Mouse (Mus musculus) brain, embryonic 18.5 days (tissue): ENCODE results near the gene Rplp2.
"Not testable (repeated sequence)": the region's sequence is repeated elsewhere in the genome, so short reads cannot be mapped to it uniquely, and the experiment has no call there.

ENCODE experiments used
- DNase-seq: peaks from one replicate; pipeline ENCODE4 v3.0.0-alpha.2; 2012; ENCODE audit warnings: low read depth, low spot score

Rplp2 gene

DNA sequence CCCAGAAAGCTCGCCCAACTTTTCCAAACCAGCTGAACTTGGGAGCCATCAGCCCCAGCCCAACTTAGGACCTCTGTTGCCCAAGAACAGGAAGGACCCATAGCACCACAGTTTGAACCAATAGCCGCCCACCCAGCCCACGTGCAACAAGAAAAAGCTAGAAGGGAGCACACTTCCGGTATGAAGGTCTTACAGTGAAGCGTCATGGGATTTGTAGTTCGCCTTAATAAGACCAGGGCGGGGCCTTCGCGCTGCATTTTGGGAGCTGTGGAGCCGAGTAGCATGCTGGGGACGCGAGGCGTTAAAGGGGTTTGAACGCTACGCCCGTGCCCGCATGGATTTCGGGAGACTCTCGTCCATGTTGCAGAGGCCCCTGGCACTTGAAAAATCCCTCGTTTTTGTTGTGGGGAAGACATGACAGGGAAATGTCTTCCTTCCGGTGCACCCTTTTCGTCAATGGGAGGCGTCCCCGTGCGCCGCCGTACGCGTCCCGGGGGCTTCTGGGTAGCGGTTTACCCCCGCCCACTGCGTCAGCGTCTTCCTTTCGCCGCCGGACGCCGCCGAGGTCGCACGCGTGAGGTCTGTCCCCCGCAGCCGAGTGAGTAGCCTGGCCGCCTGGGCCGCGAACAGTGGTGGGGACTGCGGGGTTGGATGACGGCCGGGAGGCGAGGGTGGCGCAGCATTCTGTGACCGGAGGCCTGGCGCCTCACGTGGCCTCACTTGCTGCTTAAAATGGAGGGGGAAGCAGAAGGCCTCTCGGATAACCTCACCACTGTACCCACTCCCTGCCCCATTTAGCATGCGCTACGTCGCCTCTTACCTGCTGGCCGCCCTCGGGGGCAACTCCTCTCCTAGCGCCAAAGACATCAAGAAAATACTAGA lies at the start of gene Rplp2:
Rplp2 (plus strand) TSS at position 261 of the 882 bp plus-strand sequence.
- peak; percentile 93 for DNase-seq

DNA sequence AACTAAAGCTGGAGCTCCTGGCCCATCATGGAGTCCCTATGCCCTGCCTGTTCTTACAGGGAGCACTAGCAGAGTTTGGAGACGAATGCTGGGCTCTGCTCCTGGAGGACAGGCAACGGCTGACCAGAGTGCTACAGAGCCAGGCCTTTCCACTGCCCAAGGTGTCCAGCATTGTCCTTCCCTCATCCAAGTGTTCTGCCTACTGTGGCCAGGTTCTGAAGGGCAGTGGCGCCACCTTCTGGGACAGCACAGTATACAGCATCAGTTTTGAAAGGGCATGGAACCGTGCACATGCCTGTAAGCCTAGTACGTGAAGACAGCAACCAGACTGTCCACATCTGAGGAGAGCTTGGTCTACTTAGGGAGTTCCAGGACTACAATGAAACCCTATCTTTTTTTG lies 43.9 kb upstream of the Rplp2 start:
- DNase-seq = no peak

DNA sequence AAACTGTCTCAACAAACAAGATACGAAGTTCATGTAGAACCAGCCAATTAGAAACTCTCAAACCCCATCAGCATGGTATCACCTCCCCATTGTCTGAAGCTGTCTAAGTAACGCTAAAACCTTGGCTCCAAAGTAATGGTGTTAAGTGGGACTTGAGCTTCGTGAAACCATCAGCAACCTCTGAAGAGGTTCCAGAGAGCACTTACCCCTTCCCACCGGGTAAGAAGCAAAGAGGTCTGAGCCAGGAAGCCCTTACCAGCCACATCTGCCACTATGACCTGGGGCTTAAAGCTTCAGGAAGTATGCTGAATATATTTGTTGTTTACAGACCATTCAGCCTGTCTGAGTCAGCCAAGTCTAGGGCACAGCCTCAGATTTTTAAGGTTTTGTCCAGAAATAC lies 41.7 kb upstream of the Rplp2 start:
- DNase-seq = no peak

DNA sequence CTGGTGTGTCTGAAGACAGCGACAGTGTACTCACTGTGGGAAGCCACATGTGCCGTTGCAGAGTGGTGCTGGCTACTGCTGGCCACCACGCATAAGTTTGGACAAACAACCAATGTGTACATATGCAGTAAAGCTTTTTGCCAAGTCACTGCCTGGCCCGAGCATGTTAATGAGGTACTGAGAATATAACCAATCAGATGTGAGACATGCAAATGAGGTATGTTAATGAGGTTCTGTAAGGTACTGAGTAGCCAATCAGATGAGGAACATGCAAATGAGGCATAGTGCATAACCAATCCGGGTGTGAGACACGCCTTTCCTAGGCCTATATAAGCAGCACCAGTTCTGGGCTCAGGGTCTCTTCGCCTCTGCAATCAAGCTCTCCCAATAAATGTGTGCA lies 39.5 kb upstream of the Rplp2 start:
- DNase-seq = not testable (repeated sequence)

DNA sequence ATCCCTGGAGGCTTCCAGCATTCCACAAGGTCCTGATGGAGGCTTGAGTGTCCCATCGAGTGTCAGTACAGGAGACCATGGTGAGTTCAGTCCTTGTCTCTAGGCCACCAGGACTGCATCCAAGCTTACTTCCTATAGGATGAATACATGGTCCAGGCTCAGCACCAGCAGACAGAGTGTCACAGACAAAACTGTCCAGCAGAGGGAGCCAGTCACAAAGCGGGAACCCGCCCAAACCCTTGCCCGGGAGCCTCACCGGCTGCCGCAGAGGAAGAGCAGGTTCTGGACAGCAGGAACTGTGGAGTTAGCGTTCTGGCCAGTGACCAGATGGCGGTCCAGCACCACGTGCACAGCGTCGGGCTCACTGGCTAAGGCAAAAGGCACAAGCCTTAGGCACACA lies 38.3 kb upstream of the Rplp2 start:
- no peak for DNase-seq

DNA sequence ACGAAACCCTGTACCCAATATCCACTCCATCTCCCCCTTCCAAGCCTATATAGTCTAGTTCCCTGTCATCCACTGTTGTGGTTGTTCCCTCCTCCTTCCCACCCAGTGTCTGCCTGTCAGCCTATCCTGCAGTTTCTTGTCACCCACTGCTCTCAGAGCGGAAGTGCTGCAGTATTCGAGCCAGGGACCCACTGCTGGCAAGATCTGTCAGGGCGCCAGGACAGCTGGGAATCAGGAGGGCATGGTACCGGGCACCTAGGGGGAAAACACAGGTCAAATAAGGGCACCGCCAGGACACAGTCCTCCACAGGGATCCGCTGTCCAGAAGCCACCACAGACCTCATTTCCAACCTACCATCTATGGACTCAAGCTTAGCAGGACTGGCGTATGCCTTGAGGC lies 36.5 kb upstream of the Rplp2 start:
- DNase-seq = no peak

DNA sequence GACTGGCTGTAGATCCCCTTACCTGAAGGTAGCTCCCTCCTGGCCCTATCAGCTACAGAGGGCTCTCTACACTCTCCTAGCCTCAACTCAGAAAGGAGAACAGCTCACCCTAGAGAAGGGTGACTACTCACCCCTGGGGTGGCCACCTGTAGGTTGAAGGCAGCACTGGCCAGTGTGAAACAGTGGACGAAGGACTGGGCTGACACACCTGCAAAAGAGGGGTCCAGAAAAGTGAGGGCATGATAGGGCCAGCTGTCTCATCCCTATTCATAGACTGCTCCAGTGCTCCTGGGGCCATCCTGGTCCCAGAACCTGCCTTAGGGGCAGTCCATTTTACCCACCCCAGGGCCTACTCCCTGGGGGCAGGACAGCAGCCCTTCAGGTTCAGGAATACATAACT lies 35.5 kb upstream of the Rplp2 start:
- no peak for DNase-seq

DNA sequence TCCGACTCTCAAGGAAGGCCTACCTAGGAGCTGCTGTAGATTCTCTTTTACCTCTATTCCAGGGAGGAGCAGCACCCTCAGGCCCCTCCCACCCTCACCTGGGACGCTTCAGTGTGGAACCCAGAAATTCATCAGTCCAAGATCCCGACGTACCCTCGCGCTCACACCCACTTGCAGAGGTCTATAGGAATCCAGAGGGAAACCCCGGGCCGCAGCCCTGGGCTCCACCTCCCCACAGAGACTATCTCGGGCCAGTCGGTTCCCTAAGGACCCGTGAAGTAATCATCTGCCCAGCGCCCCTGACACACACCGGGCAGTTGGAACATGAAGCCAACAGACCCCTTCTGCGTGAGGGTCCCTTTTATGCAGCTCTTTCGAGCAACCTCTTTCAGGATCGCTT lies 33.8 kb upstream of the Rplp2 start:
- no peak for DNase-seq

DNA sequence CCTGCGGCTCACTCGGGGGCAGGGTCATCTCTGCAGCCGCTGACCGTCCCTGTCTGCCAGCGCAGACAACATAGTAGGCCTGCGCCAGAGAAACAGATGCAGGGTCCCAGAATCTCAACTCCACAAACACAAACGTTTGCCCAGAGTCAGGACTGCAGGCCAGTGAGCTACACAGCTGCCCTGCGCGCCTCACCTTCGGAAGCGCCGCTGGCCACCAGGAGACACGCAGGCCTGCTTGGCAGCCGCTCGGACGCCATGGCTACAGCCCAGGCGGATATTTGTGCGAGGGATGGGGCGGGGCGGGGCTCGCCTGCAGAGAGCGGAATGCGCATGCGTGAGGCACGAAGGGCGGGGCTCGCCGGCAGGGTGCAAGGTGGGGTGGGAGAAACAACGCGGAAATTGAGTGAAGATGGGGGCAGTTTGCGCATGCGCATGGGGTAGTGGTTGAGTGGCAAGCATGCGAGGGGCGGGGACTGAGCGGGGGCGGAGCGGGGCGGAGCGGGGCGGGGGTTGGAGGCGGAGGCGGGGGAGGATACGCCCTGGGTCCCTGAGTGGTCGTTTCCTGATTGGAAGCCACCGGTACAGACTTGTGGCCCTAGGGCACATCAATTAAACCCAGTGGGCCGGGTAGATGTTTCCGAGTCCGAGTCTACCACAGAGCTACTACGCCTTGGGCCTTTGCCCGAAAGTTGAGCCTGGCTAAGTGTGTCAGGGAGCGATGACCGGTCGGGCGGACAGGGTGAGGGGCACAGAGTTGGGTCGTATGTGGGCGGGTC lies 33.2 kb upstream of the Rplp2 start, which contains the start of gene Gatd1:
Gatd1 (minus strand) TSS at position 328 of the 776 bp plus-strand sequence.
- peak; percentile 98 for DNase-seq

DNA sequence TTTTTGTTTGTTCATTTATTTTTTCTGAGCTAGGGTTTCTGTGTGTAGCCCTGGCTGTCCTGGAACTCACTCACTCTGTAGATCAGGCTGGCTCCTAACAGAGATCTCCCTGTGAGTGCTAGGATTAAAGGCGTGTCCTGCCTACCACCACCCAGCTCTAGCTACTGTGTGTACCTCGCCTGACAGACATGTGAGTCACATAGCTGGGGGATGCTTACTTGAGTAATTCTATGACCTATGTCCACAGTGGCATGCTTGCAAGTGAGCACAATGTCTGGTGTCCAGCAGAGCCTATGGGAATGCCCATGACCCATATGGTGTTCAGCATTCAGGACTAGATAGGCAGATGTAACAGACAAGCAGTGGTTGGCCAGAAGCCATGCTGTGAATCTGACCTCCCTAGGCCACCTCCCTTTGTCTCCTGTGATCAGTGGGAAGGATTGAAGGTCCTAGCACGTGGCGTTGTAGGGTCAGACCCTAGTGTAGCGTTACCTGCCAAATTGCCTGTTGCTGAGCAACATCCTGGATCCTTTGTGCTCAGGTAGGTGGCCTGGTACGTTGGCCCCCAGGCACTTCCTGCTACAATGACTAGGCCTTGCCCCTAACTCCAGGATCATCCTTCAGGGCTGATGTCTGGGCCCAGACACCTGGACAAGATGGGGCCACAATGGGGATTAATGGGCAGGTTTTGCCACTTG lies 30.9 kb upstream of the Rplp2 start:
- DNase-seq = no peak

DNA sequence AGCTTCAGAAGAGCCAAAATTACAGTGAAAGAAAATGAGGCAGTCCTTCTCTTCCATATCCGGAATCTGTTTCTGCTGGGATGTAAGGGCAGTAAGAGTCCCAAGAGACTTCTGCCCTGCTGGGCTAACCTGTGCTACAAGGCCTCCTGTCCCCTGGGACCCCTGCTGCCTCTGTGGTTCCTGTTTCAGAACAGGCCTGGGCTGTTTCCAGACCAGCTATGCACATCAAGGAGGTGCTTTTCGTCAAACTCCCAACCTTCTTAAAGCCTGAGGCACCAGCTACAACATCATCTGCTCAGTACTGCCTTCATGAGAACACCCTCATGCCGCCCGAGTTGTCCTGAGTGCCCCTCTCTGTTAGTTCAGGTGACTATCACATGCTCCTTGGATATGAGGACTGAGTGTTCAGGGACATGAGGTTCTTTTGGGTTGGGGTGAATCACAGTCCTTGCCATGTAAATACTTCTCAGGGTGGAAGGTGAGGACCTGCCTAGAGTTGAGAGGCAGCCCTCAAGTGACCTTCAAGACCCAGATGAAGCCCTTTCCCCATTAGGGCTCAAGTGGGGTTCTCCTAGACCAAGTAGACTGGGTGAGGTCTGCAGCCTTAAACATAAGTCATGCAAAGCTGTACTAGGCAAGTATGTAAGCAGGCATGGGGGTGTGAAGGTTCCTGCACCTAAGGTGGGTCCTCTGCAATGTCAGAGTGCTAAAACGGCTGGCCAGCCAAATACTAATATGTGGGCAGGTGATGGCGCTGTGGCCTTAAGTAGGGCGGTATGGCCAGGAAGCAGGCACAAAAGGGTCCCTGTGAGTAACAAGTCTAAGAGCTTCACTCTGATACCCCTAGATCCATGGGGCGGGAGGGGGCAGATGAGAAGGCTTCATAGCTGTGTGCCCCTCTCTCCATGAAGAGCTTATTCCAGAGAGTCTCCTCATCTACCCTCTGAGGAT lies 29.2 kb upstream of the Rplp2 start:
- no peak for DNase-seq

DNA sequence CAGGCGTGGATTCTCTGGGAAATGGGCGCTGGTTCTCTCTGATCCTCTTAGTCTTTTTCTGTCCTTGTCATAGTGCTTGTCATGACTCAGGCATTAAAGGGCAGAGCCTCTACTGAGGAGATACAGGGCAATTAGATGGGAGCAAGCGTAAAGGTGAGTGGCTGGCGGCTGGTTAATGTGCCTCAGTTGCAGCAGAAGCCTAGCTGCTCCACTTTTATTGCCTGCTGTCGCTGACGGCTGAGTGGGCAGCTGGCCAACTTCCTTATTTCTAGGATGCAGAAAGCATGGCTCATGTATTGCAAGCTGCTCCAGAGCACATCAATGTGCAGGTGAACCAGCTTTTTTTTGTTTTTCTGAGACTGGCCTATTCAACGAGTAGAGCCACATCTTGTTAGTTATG lies 28.2 kb upstream of the Rplp2 start:
- DNase-seq = no peak

DNA sequence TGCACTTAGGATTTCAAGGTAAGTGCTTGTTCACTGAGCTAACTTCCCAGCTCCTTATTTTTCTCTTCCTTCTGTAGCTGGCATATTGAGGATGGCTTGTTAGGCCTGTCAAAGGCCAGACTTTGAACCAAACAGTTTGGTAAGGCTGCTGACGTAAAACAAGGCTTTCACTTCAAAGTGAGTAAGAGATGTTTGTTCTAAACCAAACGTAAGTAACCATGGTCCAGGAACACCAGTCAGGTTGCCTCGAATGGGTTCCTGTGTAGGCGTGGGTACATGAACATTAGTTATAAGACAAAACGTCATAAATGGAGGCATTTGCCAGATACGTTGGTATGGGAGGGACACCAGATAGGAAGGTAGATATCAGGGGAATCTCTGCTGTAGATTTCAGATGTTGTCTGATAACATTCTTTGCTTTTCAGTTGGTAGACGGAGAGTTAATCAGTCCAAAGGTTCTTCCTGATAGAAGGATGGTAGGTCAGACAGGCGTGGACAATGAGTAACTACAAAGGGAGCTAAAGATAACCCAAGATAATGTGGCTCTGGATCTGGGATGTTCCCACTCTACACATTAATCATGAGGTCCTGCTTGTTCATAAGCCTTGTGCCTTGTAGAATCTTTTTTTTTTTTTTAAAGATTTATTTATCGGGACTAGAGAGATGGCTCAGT lies 27.0 kb upstream of the Rplp2 start:
- no peak for DNase-seq

DNA sequence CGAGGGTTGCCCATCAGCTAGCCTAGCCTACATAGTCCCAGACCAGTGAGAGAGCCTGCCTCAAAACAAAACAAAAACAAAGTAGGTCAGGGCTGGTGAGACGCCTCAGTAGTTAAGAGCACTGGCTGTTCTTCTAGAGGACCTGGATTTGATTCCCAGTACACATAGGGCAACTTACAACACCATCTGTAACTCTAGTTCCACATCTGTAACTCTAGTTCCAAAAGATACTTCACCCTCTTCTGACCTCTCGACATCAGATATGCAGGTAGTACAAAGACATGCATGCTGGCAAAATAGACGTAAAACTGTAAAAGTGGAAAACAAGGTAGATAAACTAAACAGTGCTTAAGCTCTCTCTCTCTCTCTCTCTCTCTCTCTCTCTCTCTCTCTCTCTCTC lies 23.4 kb upstream of the Rplp2 start:
- DNase-seq = no peak

DNA sequence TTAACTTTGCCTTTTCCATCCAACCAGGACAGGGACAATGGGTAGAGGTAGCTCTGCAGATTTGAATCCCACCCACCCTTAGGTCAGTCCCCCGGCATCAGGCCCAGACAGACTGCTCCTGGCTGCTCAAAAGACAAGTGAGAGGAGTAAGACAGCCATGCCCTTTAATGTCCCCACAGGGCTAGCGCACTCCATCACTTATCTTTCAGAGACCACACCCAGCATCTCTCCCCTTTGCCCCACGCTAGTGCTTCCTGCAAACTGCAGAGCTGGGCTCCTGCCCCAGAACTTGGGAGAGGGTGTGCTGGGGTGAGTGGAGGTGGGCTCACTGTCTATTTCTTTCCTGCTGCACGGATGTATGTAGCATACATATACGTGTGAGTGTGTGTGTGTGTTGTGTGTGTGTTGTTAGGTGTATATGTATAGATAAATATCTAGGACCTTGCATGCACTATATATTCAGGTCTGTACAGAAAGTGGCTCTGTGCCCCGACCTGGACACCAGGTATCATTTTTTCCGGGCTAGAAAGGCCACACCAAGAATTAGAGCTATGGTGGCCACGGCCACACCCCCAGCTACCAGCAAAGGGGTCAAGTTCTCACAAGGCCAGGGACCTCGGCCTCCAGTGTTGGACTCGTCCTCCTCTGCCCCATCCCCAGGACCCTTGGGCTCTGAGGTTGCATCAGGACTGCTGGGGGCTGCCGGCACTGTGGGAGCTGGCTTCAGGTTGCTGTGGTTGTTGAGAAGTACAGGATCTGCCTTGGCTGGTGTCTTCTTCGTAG lies 20.0 kb upstream of the Rplp2 start:
- no peak for DNase-seq

DNA sequence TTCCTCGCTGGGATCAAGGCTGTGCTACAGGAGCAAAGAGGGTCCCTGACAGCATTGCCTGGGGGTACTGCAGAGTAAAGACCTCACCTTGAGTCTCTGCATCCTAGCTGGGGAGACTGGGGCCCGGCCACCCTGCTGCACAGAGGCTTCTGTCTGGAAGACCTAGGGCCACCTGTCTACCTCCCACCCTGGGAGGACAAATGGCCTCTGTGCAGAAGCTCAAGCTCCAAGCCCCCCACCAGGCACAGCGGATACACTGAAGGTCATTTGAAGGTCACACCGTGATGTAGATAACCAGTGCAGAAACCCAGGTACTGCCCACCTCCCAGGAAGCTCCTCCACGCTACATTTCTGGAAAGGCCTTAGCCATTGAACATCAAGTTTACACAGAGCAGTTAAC lies 18.5 kb upstream of the Rplp2 start:
- DNase-seq = no peak

DNA sequence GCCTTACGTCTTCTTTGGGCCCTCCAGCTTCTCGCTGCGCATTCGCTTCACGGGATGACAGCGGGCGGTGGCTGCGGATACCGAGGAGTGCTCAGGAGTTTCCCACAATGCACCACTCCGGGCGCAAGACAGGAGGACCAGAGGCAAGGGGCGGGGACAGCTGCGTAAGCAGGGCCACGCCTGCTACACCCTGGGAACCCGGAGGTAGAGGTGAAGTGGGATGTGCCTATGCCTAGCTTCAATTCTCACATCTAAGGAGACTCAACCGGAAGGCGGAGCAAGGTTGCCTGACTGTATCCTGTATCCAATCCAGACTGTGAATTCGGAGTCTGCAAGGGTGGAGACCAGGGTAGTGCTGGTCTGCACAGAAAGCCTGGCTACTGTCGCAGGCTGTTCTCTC lies 17.9 kb upstream of the Rplp2 start, which contains the start of gene Cend1:
Cend1 (minus strand) TSS at position 182 of the 400 bp plus-strand sequence.
- peak; percentile 71 for DNase-seq

DNA sequence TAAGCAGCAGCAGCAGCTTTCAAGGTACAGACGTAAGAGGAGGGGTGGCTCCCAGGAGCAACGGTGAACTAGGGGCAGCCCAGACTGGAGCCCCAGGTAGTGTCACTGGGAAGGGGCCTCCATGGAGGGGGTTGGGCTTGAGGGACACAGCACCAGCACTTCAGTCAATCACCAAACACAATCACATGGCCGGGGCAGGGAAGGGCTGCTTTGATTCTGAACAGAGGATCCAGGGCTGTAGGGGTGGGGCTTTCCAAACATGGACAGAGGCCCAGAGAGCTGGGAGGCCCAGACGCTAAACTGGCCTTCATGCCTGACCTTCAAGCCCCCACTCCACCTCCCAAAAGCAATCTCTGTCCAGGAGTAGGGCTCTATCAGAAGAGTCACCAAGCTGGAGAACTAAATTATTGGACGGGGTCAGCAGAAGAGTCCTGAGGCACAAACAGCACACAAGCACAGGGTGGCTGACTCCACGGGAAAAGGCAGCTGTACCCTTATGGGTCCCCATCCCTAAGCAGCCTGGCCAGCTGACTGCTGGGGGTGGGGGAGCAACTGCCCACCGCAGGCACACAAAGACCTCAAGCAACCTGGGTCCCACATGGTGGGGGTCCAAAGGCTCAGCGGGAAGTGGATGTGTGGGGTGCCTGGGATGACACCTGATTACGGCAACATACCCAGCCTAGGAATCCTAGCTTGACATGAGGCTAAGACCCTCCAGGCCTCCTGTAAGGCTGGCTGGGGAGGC lies 17.2 kb upstream of the Rplp2 start:
- no peak for DNase-seq
